Mouse (Mus musculus) central nervous system, embryonic 14 days (tissue): Measurements from ENCODE around the gene Gm21650. TPM values are rescaled to one million over a fixed set of nuclear protein-coding genes. Genes with fewer than 3 reads are reported as not detected.

Experiments
- polyA plus RNA-seq: library from polyadenylated mRNA; depleted of rRNA; stranded (reverse); fragments of >200 nt; gene quantifications from 2 replicates; pipeline ENCODE4 v1.2.3, GENCODE M21; 2012; rRNA removed

The Gm21650 gene
- not detected in 2 replicates for polyA plus RNA-seq

GRCm38 (mm10) chrY:77692508-77692907, at the start of gene Gm21650:
Gm21650 (plus strand) TSS chrY:77692808.

